Mouse (Mus musculus) mature B cell (primary cell): ENCODE data around the gene Gm20820.
"Not testable (repeated sequence)": the region's sequence is repeated elsewhere in the genome, so short reads cannot be mapped to it uniquely, and the experiment has no call there.

ENCODE experiments used
- in situ Hi-C: fragments of 300-500 bp; cut with MboI; formaldehyde crosslinking; loops from 2 replicates; pipeline ENCODE4 v1.14.3; 2019

Gene Gm20820

GRCm38 (mm10) chrY:86061472-86061871 is at the start of gene Gm20820:
Gene Gm20820, plus strand, starts transcription at chrY:86061772.
- in situ Hi-C loops = not testable (repeated sequence)
